Mouse (Mus musculus) limb, embryonic 10.5 days (tissue): Measurements from ENCODE around the gene Vps33b. TPM values are rescaled to one million over a fixed set of nuclear protein-coding genes. Genes with fewer than 3 reads are reported as not detected.

Experiments used
- DNase-seq: peaks from one replicate; pipeline ENCODE4 v3.0.0-alpha.2; 2017; ENCODE audit warnings: low spot score
- H3K27ac ChIP-seq: fragments of 300-500 bp; sonication (generic); 2 replicates; pipeline ENCODE4 v1.5.1; 2016; ENCODE audit warnings: mild to moderate bottlenecking
- H3K27me3 ChIP-seq: fragments of 300-500 bp; sonication (generic); 2 replicates; pipeline ENCODE4 v1.6.1; 2016; ENCODE audit warnings: low read depth, mild to moderate bottlenecking; ENCODE audit not compliant: poor library complexity, severe bottlenecking
- H3K36me3 ChIP-seq: fragments of 300-500 bp; sonication (generic); 2 replicates; pipeline ENCODE4 v1.6.1; 2016; ENCODE audit warnings: mild to moderate bottlenecking, moderate library complexity
- H3K4me1 ChIP-seq: fragments of 300-500 bp; sonication (generic); 2 replicates; pipeline ENCODE4 v1.6.1; 2016
- H3K4me3 ChIP-seq: fragments of 300-500 bp; sonication (generic); 2 replicates; pipeline ENCODE4 v1.5.1; 2016; ENCODE audit warnings: mild to moderate bottlenecking, moderate library complexity
- H3K9me3 ChIP-seq: fragments of 300-500 bp; sonication (generic); replicated peaks from 2 replicates; pipeline ENCODE4 v1.6.1; 2016; ENCODE audit warnings: mild to moderate bottlenecking
- WGBS: fragments of 180-500 bp; shearing (Covaris S2); methylation state at CpG from one replicate; pipeline ENCODE4 v1.1.7; 2016; 5-methylcytosine and 5-hydroxymethylcytosine counted together
- polyA plus RNA-seq: library from polyadenylated mRNA; unstranded; fragments of >200 nt; fragmentation: Nextera tagmentation; extraction: Ambion mirVana; gene quantifications from 2 replicates; pipeline ENCODE4 v1.2.1, GENCODE M21; 2016

Vps33b gene
- polyA plus RNA-seq, 1 experiment from 2014 or later: 17.9 TPM

DNA sequence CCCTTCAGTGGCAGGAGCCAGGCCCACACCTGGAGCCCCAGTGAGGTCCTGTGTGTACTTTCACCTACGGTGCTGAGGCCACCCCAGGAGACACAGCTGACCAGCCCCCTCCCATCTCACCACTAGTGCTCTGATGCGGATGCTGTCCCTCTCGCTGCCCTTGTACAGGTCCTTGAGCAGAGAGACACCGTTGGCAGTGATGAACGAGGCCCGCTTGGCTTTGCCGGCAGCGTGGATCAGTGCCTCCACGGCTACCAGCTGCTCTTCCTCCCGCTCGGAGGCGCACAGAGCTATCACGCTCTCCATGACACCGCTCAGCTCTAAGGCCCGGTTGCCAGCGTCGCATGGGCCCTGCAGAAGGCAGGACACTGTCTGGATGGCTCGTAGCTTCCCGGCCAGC is 62.0 kb downstream of the Vps33b start:
- H3K4me3 ChIP-seq: no peak overlapping the region
- no peak overlapping the region for H3K27ac ChIP-seq
- WGBS: 96% methylated on average over 19 of the region's 19 CpGs
- no peaks in the 10 kb centered on the region for H3K4me1 ChIP-seq
- DNase-seq: no peak
- no peaks in the 10 kb centered on the region for H3K9me3 ChIP-seq
- peaks cover 100% of the 10 kb centered on the region for H3K36me3 ChIP-seq
- no peaks in the 10 kb centered on the region for H3K27me3 ChIP-seq

DNA sequence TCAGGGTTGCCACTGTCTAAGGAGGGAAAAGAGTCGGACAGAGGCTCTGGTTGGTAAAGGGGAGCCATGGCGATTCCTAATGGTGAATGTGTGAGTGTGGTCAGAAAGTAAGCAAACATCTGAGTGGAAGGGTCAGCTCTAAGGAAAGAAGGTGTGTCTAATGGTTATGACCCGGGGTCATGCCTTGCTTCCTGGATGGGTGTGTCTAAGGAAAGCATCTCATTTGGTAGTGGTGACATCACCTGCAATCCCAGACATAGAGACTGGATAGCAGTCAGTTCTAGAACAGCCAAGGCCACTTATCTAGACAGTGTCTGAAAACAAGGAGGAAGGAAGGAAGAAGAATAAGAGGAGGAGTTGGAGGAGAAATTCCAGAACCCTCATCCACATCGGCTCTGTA is 65.4 kb downstream of the Vps33b start:
- no peak overlapping the region for H3K4me3 ChIP-seq
- peaks cover 11% of the 10 kb centered on the region for H3K4me1 ChIP-seq
- WGBS: 89% methylated on average over 4 of the region's 4 CpGs

DNA sequence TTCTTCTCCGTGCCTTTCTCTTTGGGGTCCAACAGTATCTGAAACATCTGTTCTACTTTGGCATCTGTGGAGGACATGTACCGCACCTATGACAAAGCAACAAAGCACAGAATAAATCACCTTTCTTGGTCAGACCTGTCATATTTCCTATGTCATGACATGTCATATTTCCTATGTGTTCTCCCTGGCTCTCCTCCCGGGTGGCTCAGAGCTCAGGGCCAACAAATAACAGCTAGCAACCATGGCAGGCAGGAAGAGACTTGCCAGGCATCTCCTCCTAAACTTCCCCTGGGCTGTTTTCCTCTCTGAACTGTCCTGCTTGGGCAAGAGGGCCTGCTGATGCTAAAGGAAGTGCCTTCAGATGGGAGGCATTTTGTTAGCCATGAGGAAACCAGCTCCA is 67.5 kb downstream of the Vps33b start:
- Histone ChIP-seq H3K27me3 (peaks cover 3% of the 10 kb centered on the region; the same call in 1 of the 2 replicates), H3K27ac (no peak overlapping the region), H3K4me1 (peaks cover 25% of the 10 kb centered on the region), H3K9me3 (no peaks in the 10 kb centered on the region), H3K36me3 (peaks cover 61% of the 10 kb centered on the region), H3K4me3 (no peak overlapping the region)
- WGBS: 93% methylated on average over 3 of the region's 3 CpGs
- DNase-seq: no peak

More for the DNA sequence above, 65.4 kb downstream of the Vps33b start:
- Histone ChIP-seq H3K27ac (no peak overlapping the region), H3K27me3 (no peaks in the 10 kb centered on the region), H3K9me3 (no peaks in the 10 kb centered on the region), H3K36me3 (peaks cover 82% of the 10 kb centered on the region)
- DNase-seq: no peak

DNA sequence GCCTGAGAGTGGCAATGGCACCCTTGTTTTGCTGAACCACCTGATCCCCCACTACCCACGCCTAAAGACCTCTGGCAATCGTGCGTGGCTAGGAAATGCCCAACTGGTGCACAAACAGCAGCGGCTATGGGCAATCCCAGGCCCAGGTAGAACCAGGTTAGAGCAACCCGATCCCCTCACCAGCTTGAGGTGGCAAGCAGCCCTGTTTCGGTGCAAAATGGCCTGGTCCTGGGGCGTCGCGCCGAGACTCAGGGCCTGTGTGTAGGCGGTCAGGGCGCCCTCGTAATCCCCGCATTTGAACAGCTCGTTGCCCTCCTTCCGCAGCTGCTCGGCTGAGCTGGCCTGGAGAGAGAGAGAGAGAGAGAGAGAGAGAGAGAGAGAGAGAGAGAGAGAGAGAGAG is 69.9 kb downstream of the Vps33b start:
- H3K27ac ChIP-seq: peak overlapping the region; percentile 82
- 12% methylated on average over 17 of the region's 17 CpGs for WGBS
- peak; percentile 59 for DNase-seq
- peaks cover 7% of the 10 kb centered on the region; the same call in 1 of the 2 replicates for H3K27me3 ChIP-seq
- H3K36me3 ChIP-seq: peaks cover 37% of the 10 kb centered on the region
- peaks cover 42% of the 10 kb centered on the region for H3K4me1 ChIP-seq
- no peaks in the 10 kb centered on the region for H3K9me3 ChIP-seq
- peak overlapping the region; percentile 71 for H3K4me3 ChIP-seq

DNA sequence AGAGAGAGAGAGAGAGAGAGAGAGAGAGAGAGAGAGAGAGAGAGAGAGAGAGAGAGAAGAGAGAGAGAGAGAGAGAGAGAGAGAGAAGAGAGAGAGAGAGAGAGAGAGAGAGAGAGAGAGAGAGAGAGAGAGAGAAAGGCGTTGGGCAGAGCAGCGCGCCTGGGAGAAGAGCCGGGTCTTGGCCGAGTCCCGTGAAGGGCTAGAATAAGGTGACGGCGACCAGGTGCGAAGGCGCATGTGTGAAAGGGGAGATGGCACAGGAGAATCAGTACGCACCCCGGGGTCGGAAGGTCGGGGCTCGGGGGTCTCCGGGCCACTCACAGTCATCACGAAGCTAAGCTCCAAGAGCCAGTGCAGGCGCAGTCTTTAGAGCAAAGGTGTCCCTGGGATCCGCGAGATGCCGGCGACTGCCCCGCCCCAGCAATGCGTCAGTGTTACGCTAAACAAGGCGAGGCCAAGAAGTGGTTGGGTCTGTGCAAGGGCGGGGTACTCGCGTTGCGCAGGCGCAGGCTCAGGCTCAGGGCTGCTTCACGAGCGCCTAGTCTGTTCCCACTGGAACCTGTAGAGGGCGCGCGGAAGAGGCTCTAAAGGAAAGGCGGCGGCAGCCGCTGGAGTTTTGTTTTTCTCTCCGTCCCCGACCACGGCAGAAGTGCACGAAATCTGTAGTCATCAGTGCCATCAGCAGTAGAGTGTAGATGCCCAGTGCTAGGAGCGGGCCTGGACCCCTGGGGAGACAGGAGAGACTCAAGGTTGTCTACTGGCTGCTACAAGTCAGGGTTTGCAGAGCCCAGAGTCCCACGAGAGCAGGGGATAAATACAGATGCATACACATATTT is 70.6 kb downstream of the Vps33b start:
- Histone ChIP-seq H3K4me1 (peaks cover 42% of the 10 kb centered on the region), H3K9me3 (no peaks in the 10 kb centered on the region), H3K27ac (peak overlapping the region; percentile 82), H3K36me3 (peaks cover 30% of the 10 kb centered on the region), H3K4me3 (peak overlapping the region; percentile 71), H3K27me3 (peaks cover 7% of the 10 kb centered on the region; the same call in 1 of the 2 replicates)
- peak; percentile 97 for DNase-seq
- WGBS: 1% methylated on average over 45 of the region's 45 CpGs

DNA sequence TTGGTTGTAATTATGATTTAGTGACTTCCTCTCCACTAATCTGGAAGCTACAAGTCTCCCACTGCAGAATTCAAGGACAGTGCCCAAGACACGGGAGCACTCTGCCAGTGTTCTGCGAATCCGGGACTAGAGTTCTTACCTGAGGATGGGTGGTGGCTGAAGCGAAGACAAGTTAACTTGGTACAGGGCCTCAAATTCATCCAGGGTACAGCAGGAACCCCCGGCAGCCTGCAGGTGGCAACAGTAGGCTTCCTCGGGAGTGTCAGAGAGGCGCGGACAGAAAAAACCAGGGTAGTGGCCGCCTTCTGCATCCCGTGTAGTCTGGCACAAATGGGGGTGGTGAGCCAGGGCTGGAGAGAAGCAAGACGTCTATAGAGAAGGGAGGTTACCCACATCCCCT is 71.3 kb downstream of the Vps33b start, which contains the start of gene Unc45a:
Gene Unc45a (minus strand): TSS at position 213 of the 400 bp plus-strand sequence.
- peak; percentile 80 for DNase-seq
- H3K36me3 ChIP-seq: peaks cover 28% of the 10 kb centered on the region
- H3K27me3 ChIP-seq: peaks cover 7% of the 10 kb centered on the region; the same call in 1 of the 2 replicates
- H3K9me3 ChIP-seq: no peaks in the 10 kb centered on the region; the same call in 1 of the 2 replicates
- 2% methylated on average over 11 of the region's 11 CpGs for WGBS
- peaks cover 42% of the 10 kb centered on the region for H3K4me1 ChIP-seq
- peak within 1 kb of the TSS; percentile 71 for H3K4me3 ChIP-seq
- H3K27ac ChIP-seq: peak within 1 kb of the TSS; percentile 82

Other genes starting within 250 kb of the Vps33b start
- gene Zfp710, start 244.8 kb upstream of the Vps33b start, polyA plus RNA-seq: 19.4 and 19.7 TPM in 2 replicates
- gene Idh2, start 154.3 kb upstream of the Vps33b start, polyA plus RNA-seq: 533 and 582 TPM in 2 replicates
- gene Sema4b, start 82.8 kb upstream of the Vps33b start, polyA plus RNA-seq: 8.1 and 9.9 TPM in 2 replicates
- 68.6 and 75.3 TPM in 2 replicates for gene Cib1, start 36.8 kb upstream of the Vps33b start, polyA plus RNA-seq
- 7.2 and 7.5 TPM in 2 replicates for gene Gdpgp1, start 36.8 kb upstream of the Vps33b start, polyA plus RNA-seq
- 0.50 and 0.61 TPM in 2 replicates for gene Ttll13, start 23.3 kb upstream of the Vps33b start, polyA plus RNA-seq
- 42.5 and 45.7 TPM in 2 replicates for gene Ngrn, start 8.4 kb upstream of the Vps33b start, polyA plus RNA-seq
- gene Prc1, start 24.8 kb downstream of the Vps33b start, polyA plus RNA-seq: 160 and 172 TPM in 2 replicates
- 11.6 and 12.0 TPM in 2 replicates for gene Rccd1, start 54.8 kb downstream of the Vps33b start, polyA plus RNA-seq
- gene Unc45a, start 71.4 kb downstream of the Vps33b start, polyA plus RNA-seq: 51.8 and 53.3 TPM in 2 replicates
- 21.0 and 25.6 TPM in 2 replicates for gene Hddc3, start 73.5 kb downstream of the Vps33b start, polyA plus RNA-seq
- gene Man2a2, start 101.7 kb downstream of the Vps33b start, polyA plus RNA-seq: 19.7 and 23.1 TPM in 2 replicates
- 7.6 and 13.2 TPM in 2 replicates for gene Fes, start 118.3 kb downstream of the Vps33b start, polyA plus RNA-seq
- 8.8 and 9.4 TPM in 2 replicates for gene Furin, start 135.8 kb downstream of the Vps33b start, polyA plus RNA-seq